Mouse (Mus musculus): ENCODE data around the gene Ltbp2.

DNA sequence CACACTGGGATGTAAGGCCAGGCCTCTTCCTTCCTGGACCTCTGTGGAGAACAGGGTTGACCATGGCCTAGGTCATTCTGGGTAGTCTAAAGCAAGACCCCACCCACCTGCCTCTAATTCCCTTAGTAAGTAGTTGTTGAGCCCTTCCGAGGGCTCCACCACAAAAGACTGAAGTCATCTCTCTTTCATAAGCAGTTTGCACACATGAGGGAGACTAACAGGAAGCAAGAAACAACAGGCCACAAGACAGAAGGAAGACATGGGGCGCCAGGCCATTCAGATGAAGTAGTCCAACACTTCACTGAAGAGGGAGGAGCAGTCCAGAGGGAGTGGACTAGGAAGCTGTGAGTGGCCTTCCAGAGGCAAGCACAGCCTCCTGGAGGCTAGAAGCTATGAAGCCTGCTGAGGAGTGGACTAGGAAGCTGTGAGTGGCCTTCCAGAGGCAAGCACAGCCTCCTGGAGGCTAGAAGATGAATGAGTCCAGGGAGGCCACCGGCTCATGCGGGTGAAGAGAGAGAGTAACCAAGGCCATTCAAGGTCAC, 21.2 kb downstream of the Ltbp2 start:
- TF ChIP-seq POLR2A (IDR thresholded peaks at IDR 0.05; ENCODE audit: borderline replicate concordance, extremely low read depth, low read depth, low read length) (no peak), CTCF (IDR thresholded peaks at IDR 0.05; ENCODE audit: insufficient read depth, low read length) (no peak)

All from lung, adult 2 months (tissue).